Mouse (Mus musculus): ENCODE measurements around the gene Ppy. TPM values are rescaled to one million over a fixed set of nuclear protein-coding genes. Genes with fewer than 3 reads are reported as not detected.
A peak's percentile ranks its signal among the peaks of the same experiment; 100 is the strongest.

Ppy gene
- polyA plus RNA-seq, 1 experiment from 2014 or later, result not detected

DNA sequence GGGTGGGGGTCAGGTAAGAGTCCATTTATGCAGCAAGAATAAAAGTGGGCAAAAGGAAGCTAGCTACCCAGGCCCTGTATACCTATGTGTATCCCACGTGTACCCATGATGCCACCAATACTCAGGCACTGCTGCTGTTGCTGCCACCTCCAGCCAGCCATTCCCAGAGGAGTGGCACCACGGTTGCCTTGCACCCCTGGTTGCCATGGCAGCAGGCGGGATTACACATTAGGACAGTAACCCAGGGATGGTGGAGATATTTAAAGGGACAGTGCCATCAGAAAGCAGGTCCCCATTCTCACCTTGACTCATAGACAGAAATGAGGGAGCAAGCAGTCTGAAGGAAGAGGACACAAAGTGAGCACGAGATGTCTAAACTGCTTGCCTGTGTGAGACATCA, 17.9 kb downstream of the Ppy start:
- H3K36me3 ChIP-seq (ENCODE audit: control insufficient read depth, insufficient read depth, low read length), result peaks cover 26% of the 10 kb centered on the region
- DNase-seq (ENCODE audit: low spot score) (peak; percentile 22), ATAC-seq (no peak)
- H3K27ac ChIP-seq (ENCODE audit: low read depth, low read length), result no peak overlapping the region
- H3K27me3 ChIP-seq (replicated peaks; ENCODE audit: control insufficient read depth, insufficient read depth, low read length), result no peaks in the 10 kb centered on the region
- WGBS, result 40% methylated on average over 4 of the region's 4 CpGs
- peaks cover 23% of the 10 kb centered on the region for H3K4me1 ChIP-seq (ENCODE audit: control insufficient read depth, insufficient read depth, low read length)
- no peak overlapping the region for H3K4me2 ChIP-seq (ENCODE audit: low read length)
- no peak overlapping the region for H3K9ac ChIP-seq (ENCODE audit: low read length)
- no peak overlapping the region for H3K4me3 ChIP-seq (ENCODE audit: low read depth, low read length)
- H3K9me3 ChIP-seq (replicated peaks; ENCODE audit: control insufficient read depth, low read length), result no peaks in the 10 kb centered on the region

DNA sequence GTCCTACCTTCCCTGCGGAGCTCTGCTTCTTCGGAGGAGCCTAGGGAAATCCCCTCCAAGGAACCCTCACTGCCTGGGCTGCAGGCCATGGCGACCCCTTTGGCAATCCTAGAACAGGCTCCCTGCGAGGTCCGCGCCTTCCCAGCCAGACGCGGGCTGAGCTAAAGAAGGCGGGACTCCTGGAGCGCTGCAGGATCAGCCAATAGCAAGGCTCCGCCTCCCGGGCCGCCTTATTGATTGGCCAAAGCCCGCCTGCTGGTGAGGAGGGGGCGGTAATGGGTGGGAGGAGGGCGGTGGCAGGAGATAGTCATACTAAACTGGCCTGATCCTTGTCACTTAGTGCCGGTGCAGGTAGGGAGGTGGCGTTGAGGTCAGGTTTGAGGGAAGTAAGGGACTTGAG, 18.8 kb downstream of the Ppy start:
- peak; percentile 94 for DNase-seq (ENCODE audit: low spot score)
- peak overlapping the region; percentile 83 for H3K4me2 ChIP-seq (ENCODE audit: low read length)
- peak overlapping the region; percentile 58 for H3K9ac ChIP-seq (ENCODE audit: low read length)
- H3K27me3 ChIP-seq (replicated peaks; ENCODE audit: control insufficient read depth, insufficient read depth, low read length), result no peaks in the 10 kb centered on the region
- no peaks in the 10 kb centered on the region for H3K9me3 ChIP-seq (replicated peaks; ENCODE audit: control insufficient read depth, low read length)
- ATAC-seq, result peak; percentile 87
- peaks cover 23% of the 10 kb centered on the region for H3K4me1 ChIP-seq (ENCODE audit: control insufficient read depth, insufficient read depth, low read length)
- H3K36me3 ChIP-seq (ENCODE audit: control insufficient read depth, insufficient read depth, low read length), result peaks cover 28% of the 10 kb centered on the region
- peak overlapping the region; percentile 31 for H3K4me3 ChIP-seq (ENCODE audit: low read depth, low read length)
- under 1% methylated on average over 18 of the region's 18 CpGs for WGBS
- H3K27ac ChIP-seq (ENCODE audit: low read depth, low read length), result no peak overlapping the region

DNA sequence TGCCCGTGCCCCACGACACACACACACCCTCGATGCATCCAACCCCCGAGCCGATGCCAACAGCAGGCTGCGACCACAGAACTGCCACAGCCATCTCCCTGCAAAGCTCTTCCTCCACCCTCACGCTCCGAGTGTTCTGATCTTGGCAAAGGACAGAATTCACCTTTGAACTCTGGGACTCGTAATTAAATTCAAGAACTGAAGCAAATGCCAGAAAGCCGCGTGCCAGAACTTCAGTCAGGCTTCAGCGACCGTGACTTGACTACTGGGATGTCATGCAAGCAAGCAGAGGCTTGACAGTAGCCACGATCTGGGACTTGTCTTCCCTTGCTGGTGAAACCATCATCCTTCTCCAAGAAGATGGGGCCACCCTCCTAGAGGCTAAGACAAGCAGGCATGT, 27.4 kb downstream of the Ppy start:
- Histone ChIP-seq H3K9me3 (replicated peaks; ENCODE audit: control insufficient read depth, low read length) (no peaks in the 10 kb centered on the region), H3K36me3 (ENCODE audit: control insufficient read depth, insufficient read depth, low read length) (peaks cover 30% of the 10 kb centered on the region), H3K27ac (ENCODE audit: low read depth, low read length) (no peak overlapping the region), H3K4me2 (ENCODE audit: low read length) (no peak overlapping the region), H3K4me3 (ENCODE audit: low read depth, low read length) (no peak overlapping the region), H3K4me1 (ENCODE audit: control insufficient read depth, insufficient read depth, low read length) (no peaks in the 10 kb centered on the region), H3K27me3 (replicated peaks; ENCODE audit: control insufficient read depth, insufficient read depth, low read length) (no peaks in the 10 kb centered on the region), H3K9ac (ENCODE audit: low read length) (no peak overlapping the region)
- 84% methylated on average over 14 of the region's 14 CpGs for WGBS
- ATAC-seq (no peak), DNase-seq (ENCODE audit: low spot score) (no peak)

DNA sequence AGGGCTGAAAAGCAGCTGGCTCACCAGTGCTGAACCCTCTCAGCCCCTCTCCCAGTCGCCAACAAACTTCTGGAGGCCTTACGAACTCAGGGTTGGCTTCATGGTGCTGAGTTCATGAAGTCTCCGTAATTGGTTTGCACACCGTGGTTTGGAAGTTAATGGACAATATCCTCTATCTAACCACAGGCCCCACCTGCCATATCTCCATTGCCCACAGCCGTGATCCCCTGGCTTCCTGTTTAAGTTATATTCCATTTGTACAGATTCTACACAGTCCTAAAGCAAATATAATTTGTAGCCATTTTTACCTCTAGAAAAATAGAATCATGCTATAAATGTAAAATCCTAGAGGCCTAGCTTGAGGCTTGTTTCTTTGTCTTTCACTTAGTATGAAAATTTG, 28.4 kb downstream of the Ppy start:
- H3K4me3 ChIP-seq (ENCODE audit: low read depth, low read length), result no peak overlapping the region
- no peaks in the 10 kb centered on the region for H3K27me3 ChIP-seq (replicated peaks; ENCODE audit: control insufficient read depth, insufficient read depth, low read length)
- no peak overlapping the region for H3K9ac ChIP-seq (ENCODE audit: low read length)
- DNase-seq (ENCODE audit: low spot score) (no peak), ATAC-seq (no peak)
- H3K27ac ChIP-seq (ENCODE audit: low read depth, low read length), result no peak overlapping the region
- no peaks in the 10 kb centered on the region for H3K4me1 ChIP-seq (ENCODE audit: control insufficient read depth, insufficient read depth, low read length)
- peaks cover 22% of the 10 kb centered on the region for H3K36me3 ChIP-seq (ENCODE audit: control insufficient read depth, insufficient read depth, low read length)
- no peak overlapping the region for H3K4me2 ChIP-seq (ENCODE audit: low read length)
- 81% methylated on average over 5 of the region's 5 CpGs for WGBS
- no peaks in the 10 kb centered on the region for H3K9me3 ChIP-seq (replicated peaks; ENCODE audit: control insufficient read depth, low read length)

DNA sequence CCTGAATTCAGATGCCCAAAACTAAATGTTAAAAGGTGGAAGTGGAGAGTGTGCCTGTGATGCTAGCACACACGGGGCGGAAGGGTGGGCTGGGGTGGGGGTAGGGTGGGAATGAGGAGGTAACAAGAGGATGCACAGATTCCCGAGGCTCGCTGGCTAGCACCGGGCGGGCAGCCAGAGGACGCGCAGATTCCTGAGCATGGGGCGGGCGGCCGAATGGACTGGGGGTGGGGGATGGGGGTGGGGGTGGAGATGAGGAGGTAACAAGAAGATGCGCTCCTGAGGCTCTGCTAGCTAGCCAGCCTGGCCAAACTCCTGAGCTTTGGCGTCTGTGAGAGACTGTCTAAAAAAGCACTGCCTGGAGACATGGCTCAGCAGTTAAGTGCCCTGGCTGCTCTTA, 30.7 kb downstream of the Ppy start:
- H3K4me3 ChIP-seq (ENCODE audit: low read depth, low read length), result no peak overlapping the region
- no peak overlapping the region; the same call in 1 of the 2 replicates for H3K9ac ChIP-seq (ENCODE audit: low read length)
- peak overlapping the region; percentile 46; the same call in 1 of the 2 replicates for H3K27ac ChIP-seq (ENCODE audit: low read depth, low read length)
- no peaks in the 10 kb centered on the region for H3K27me3 ChIP-seq (replicated peaks; ENCODE audit: control insufficient read depth, insufficient read depth, low read length)
- no peaks in the 10 kb centered on the region for H3K9me3 ChIP-seq (replicated peaks; ENCODE audit: control insufficient read depth, low read length)
- no peak for ATAC-seq
- H3K4me1 ChIP-seq (ENCODE audit: control insufficient read depth, insufficient read depth, low read length), result no peaks in the 10 kb centered on the region
- peaks cover 15% of the 10 kb centered on the region; the same call in 1 of the 2 replicates for H3K36me3 ChIP-seq (ENCODE audit: control insufficient read depth, insufficient read depth, low read length)
- peak overlapping the region; percentile 3 for H3K4me2 ChIP-seq (ENCODE audit: low read length)
- 5% methylated on average over 13 of the region's 13 CpGs for WGBS
- DNase-seq (ENCODE audit: low spot score), result peak; percentile 25

DNA sequence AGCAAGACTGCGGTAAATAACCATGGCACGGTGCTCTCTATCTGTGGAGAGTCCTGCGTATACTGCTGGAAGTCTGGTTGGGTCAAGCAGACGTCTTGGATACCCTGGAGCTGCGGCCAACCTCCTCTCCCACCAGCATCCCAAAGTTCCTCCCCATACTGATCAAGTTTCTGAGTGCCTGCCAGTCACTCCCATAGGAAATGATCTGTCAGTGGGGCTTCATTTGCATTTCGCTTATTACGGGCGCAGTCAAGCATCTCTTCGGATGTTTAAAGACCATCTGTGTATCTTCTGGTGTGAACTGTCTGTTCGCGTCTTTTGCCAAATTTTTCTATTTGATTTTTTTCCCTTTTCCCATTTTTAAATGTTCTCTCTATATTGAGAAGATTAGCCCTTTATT, 31.5 kb downstream of the Ppy start:
- H3K9me3 ChIP-seq (replicated peaks; ENCODE audit: control insufficient read depth, low read length), result no peaks in the 10 kb centered on the region

DNA sequence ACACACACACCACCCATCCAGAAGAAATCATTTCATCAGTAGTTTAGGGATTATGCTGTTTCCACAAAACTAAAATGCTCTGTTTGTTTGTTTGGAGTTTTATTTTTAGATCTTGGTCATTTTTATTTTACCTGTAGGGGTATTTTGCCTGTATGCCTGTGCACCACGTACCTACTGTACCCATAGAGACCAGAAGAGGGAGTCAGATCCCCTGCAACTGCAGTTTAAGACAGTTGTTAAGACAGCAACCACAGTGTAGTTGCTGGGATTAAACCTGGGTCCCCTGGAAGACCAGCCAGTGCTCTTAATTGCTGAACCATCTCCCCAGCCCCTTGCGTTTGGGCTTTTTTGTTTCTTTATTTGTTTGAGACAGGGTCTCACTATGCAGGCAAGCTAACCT, 32.1 kb downstream of the Ppy start:
- ATAC-seq, result no peak
- no peak overlapping the region for H3K27ac ChIP-seq (ENCODE audit: low read depth, low read length)
- H3K4me1 ChIP-seq (ENCODE audit: control insufficient read depth, insufficient read depth, low read length), result no peaks in the 10 kb centered on the region
- 31% methylated on average over 2 of the region's 2 CpGs for WGBS
- H3K36me3 ChIP-seq (ENCODE audit: control insufficient read depth, insufficient read depth, low read length), result peaks cover 13% of the 10 kb centered on the region; the same call in 1 of the 2 replicates
- no peak overlapping the region for H3K9ac ChIP-seq (ENCODE audit: low read length)
- no peaks in the 10 kb centered on the region for H3K27me3 ChIP-seq (replicated peaks; ENCODE audit: control insufficient read depth, insufficient read depth, low read length)
- H3K9me3 ChIP-seq (replicated peaks; ENCODE audit: control insufficient read depth, low read length), result no peaks in the 10 kb centered on the region
- DNase-seq (ENCODE audit: low spot score), result peak; percentile 37
- no peak overlapping the region for H3K4me2 ChIP-seq (ENCODE audit: low read length)
- H3K4me3 ChIP-seq (ENCODE audit: low read depth, low read length), result no peak overlapping the region

More for the DNA sequence above, 31.5 kb downstream of the Ppy start:
- no peaks in the 10 kb centered on the region for H3K4me1 ChIP-seq (ENCODE audit: control insufficient read depth, insufficient read depth, low read length)
- H3K36me3 ChIP-seq (ENCODE audit: control insufficient read depth, insufficient read depth, low read length), result peaks cover 12% of the 10 kb centered on the region; the same call in 1 of the 2 replicates
- no peak overlapping the region for H3K27ac ChIP-seq (ENCODE audit: low read depth, low read length)
- H3K9ac ChIP-seq (ENCODE audit: low read length), result no peak overlapping the region
- WGBS, result 51% methylated on average over 11 of the region's 11 CpGs
- DNase-seq (ENCODE audit: low spot score) (peak; percentile 72), ATAC-seq (peak; percentile 40; the same call in 1 of the 2 replicates)
- H3K4me2 ChIP-seq (ENCODE audit: low read length), result no peak overlapping the region
- no peak overlapping the region for H3K4me3 ChIP-seq (ENCODE audit: low read depth, low read length)
- no peaks in the 10 kb centered on the region for H3K27me3 ChIP-seq (replicated peaks; ENCODE audit: control insufficient read depth, insufficient read depth, low read length)

DNA sequence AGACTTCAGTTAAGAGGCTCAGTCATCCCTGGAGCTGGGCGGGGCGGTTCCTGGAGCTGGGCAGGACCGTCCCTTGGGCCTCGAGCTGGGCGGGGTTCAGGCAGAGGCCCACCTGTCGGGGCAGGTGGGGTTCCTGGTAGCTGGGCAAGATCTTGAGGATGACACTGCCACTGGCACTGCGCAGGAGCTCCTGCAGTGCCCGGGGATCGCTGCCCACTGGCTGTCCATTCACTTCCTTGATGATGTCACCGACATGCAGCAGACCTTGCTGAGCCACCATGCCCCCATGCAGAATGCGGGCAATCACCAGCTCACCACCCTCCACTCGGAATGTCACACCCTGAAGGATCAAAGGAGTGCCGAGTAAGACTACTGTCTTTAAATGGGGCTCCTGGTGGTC, 38.0 kb downstream of the Ppy start:
- Histone ChIP-seq H3K4me2 (ENCODE audit: low read length) (no peak overlapping the region), H3K4me3 (ENCODE audit: low read depth, low read length) (no peak overlapping the region), H3K36me3 (ENCODE audit: control insufficient read depth, insufficient read depth, low read length) (peaks cover 56% of the 10 kb centered on the region), H3K9me3 (replicated peaks; ENCODE audit: control insufficient read depth, low read length) (no peaks in the 10 kb centered on the region), H3K9ac (ENCODE audit: low read length) (no peak overlapping the region), H3K27me3 (replicated peaks; ENCODE audit: control insufficient read depth, insufficient read depth, low read length) (no peaks in the 10 kb centered on the region), H3K27ac (ENCODE audit: low read depth, low read length) (no peak overlapping the region), H3K4me1 (ENCODE audit: control insufficient read depth, insufficient read depth, low read length) (peaks cover 5% of the 10 kb centered on the region; the same call in 1 of the 2 replicates)
- 84% methylated on average over 13 of the region's 13 CpGs for WGBS
- no peak for ATAC-seq
- no peak for DNase-seq (ENCODE audit: low spot score)

DNA sequence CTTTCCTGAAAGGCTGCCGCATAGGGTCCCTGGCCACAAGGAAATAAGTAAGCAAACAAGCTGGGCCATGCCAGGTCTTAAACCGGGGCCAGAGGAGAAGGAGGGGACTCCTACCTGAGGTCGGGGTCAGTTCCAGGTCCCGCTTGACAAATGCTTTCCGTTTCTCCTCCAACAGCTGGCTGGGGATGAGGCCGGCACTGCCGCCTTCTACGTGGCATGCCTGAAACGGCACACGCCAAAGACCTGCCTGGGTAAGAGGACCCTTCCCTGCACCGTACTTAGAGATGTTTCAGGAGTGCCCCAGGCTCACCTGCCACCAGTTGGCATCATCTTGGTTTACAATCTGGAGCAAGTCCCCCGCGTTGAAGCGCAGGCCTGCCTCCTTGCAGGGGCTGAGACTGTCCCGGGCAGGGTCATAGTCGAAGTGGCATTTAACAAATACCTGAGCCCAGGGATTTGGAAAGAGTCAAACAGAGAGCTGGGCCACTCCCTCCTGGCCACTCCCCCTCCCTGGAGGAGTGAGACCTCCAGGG, 39.1 kb downstream of the Ppy start:
- Histone ChIP-seq H3K4me1 (ENCODE audit: control insufficient read depth, insufficient read depth, low read length) (peaks cover 5% of the 10 kb centered on the region; the same call in 1 of the 2 replicates), H3K4me3 (ENCODE audit: low read depth, low read length) (no peak overlapping the region), H3K4me2 (ENCODE audit: low read length) (peak overlapping the region; percentile 70), H3K27ac (ENCODE audit: low read depth, low read length) (no peak overlapping the region), H3K9me3 (replicated peaks; ENCODE audit: control insufficient read depth, low read length) (no peaks in the 10 kb centered on the region), H3K27me3 (replicated peaks; ENCODE audit: control insufficient read depth, insufficient read depth, low read length) (no peaks in the 10 kb centered on the region), H3K9ac (ENCODE audit: low read length) (no peak overlapping the region), H3K36me3 (ENCODE audit: control insufficient read depth, insufficient read depth, low read length) (peaks cover 56% of the 10 kb centered on the region)
- DNase-seq (ENCODE audit: low spot score), result no peak
- no peak for ATAC-seq
- WGBS, result 31% methylated on average over 16 of the region's 16 CpGs
